Mouse (Mus musculus): Measurements from ENCODE around the gene Lrrn3. TPM values are rescaled to one million over a fixed set of nuclear protein-coding genes. Genes with fewer than 3 reads are reported as not detected.

Gene Lrrn3
- polyA plus RNA-seq, 1 experiment, result 0.06 TPM

DNA sequence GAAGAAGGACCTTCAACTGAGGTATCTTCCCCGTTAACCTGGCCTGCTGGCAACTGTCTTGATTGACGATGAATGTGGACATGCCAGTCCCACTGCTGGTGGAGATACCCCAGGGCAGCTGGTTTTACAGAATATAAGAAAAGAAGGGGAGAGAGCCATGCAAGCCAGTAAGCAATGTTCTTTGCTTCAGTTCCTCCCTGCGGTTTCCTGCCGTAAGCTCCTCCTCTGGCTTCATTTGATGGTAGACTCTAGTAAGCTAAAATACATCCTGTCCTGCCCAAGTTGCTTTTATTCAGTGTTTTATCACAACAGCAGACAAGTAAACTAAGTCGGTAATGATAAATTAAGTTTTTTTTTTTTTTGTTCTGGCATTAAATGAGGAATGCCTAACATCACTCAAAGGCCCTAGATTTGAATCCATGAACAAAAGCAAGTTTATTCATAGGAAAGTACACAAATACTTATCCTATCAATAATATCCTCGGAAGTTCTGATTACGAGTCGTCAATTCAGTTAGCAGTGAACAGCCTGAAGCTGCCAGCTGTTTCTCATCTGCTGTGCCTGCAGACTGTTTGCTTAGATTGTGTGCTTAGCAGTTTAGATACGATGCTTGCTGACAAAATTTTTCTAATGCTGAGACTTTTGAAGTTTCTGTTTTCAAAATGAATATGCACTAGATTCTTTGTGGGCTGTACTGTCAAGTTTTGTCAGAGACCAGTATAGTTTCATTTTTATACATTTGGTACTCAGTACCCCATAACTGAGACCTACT lies 14.0 kb upstream of the Lrrn3 start:
- H3K4me3 ChIP-seq (ENCODE audit: control insufficient read depth, low read depth, low read length), result no peak overlapping the region
- TF ChIP-seq CTCF (IDR thresholded peaks at IDR 0.05; ENCODE audit: control insufficient read depth, insufficient read depth, insufficient replicate concordance, low read depth, low read length) (no peak), POLR2A (IDR thresholded peaks at IDR 0.05; ENCODE audit: control insufficient read depth, low read depth, low read length) (no peak)
- H3K27ac ChIP-seq (ENCODE audit: control insufficient read depth, insufficient read depth, low read depth, low read length), result no peak overlapping the region
- H3K27me3 ChIP-seq (ENCODE audit: control insufficient read depth, insufficient read depth, low read length), result no peaks in the 10 kb centered on the region
- H3K4me1 ChIP-seq (ENCODE audit: control insufficient read depth, insufficient read depth, low read length), result no peaks in the 10 kb centered on the region
- H3K36me3 ChIP-seq (ENCODE audit: control insufficient read depth, insufficient read depth, low read length), result no peaks in the 10 kb centered on the region

DNA sequence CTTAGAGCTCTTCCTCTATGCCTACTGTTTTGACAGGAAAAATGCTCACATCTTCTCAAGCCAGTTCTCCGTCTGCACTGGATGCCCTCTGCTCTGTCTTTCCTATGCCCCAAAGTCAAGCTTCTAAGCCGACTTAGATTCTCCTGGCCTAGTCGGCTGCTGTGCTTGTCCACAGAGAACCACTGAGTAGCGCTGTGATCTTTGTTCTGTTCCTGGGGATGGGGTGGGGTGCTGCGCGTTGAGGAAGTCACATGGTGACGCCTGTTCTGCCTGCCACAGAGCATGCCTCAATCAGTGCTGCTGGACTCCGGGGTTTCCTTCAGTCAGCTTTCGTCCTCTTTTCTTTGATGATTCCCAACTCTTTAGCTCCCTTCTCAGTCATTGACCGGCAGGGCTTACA lies 8.4 kb upstream of the Lrrn3 start:
- H3K27ac ChIP-seq (ENCODE audit: control insufficient read depth, insufficient read depth, low read depth, low read length), result no peak overlapping the region
- no peaks in the 10 kb centered on the region for H3K4me1 ChIP-seq (ENCODE audit: control insufficient read depth, insufficient read depth, low read length)
- no peaks in the 10 kb centered on the region for H3K27me3 ChIP-seq (ENCODE audit: control insufficient read depth, insufficient read depth, low read length)

DNA sequence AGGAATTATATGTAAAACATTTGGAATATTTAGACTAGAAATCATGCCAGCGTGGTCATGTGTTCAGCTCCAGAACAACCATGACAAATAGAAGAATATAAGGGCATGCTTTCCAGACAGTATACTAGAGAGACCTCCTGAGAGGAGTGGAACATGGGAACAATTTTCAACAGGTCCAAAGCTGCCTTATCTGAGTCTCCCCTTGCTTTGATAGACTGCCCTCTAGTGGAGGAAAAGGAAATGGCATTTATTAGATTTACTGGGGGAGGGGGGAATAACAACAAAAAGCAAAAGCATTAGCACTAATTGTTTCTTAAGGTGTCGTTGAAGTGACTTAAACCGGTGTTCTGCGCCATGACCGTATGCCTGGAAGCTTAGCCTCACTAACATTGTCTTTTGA lies 774 bp upstream of the Lrrn3 start:
- Histone ChIP-seq H3K36me3 (ENCODE audit: control insufficient read depth, insufficient read depth, low read length) (no peaks in the 10 kb centered on the region), H3K4me1 (ENCODE audit: control insufficient read depth, insufficient read depth, low read length) (peaks cover 3% of the 10 kb centered on the region; the same call in 1 of the 2 replicates), H3K27me3 (ENCODE audit: control insufficient read depth, insufficient read depth, low read length) (no peaks in the 10 kb centered on the region), H3K27ac (ENCODE audit: control insufficient read depth, insufficient read depth, low read depth, low read length) (no peak overlapping the region), H3K4me3 (ENCODE audit: control insufficient read depth, low read depth, low read length) (no peak overlapping the region)
- no peak for TF ChIP-seq CTCF (IDR thresholded peaks at IDR 0.05; ENCODE audit: control insufficient read depth, insufficient read depth, insufficient replicate concordance, low read depth, low read length)
- TF ChIP-seq POLR2A (IDR thresholded peaks at IDR 0.05; ENCODE audit: control insufficient read depth, low read depth, low read length), result no peak

More for the DNA sequence above, 8.4 kb upstream of the Lrrn3 start:
- TF ChIP-seq CTCF (IDR thresholded peaks at IDR 0.05; ENCODE audit: control insufficient read depth, insufficient read depth, insufficient replicate concordance, low read depth, low read length) (no peak), POLR2A (IDR thresholded peaks at IDR 0.05; ENCODE audit: control insufficient read depth, low read depth, low read length) (no peak)
- Histone ChIP-seq H3K4me3 (ENCODE audit: control insufficient read depth, low read depth, low read length) (no peak overlapping the region), H3K36me3 (ENCODE audit: control insufficient read depth, insufficient read depth, low read length) (no peaks in the 10 kb centered on the region)

DNA sequence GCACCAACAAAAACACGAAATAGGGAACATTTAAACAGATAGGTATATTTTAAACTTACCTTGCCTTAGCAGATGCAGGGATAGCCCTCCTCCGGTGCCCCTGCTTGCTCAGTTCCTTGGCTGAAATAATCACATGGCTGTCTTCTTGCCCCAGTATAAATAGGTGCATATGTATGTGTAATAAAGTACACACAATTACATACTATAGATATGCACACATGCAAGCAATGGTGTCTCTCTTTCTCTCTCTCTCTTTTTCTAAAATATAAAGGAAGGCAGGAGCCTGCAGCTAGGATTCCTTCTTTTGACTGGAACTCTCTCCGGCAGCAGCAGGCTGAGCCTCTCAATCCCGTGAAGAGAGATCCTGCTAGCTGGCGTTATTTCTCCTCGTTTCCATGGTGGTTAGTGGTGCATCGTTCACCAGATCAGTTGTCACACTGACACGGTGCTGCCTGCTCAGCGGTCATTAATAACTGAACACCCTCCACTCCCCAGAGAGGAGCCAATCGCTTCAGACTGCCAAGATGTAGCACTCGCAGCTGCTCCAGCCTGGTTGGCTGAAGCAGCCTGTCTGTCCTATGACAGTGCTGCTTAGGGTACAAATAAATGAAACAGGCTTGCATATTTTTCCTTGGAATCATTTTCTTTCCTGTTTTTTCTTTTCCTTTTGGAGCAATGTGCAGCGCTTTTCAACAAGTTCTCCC lies 567 bp downstream of the Lrrn3 start:
- peaks cover 3% of the 10 kb centered on the region; the same call in 1 of the 2 replicates for H3K4me1 ChIP-seq (ENCODE audit: control insufficient read depth, insufficient read depth, low read length)
- TF ChIP-seq CTCF (IDR thresholded peaks at IDR 0.05; ENCODE audit: control insufficient read depth, insufficient read depth, insufficient replicate concordance, low read depth, low read length) (no peak), POLR2A (IDR thresholded peaks at IDR 0.05; ENCODE audit: control insufficient read depth, low read depth, low read length) (no peak)
- no peaks in the 10 kb centered on the region for H3K27me3 ChIP-seq (ENCODE audit: control insufficient read depth, insufficient read depth, low read length)
- no peak overlapping the region for H3K27ac ChIP-seq (ENCODE audit: control insufficient read depth, insufficient read depth, low read depth, low read length)
- H3K36me3 ChIP-seq (ENCODE audit: control insufficient read depth, insufficient read depth, low read length), result no peaks in the 10 kb centered on the region
- H3K4me3 ChIP-seq (ENCODE audit: control insufficient read depth, low read depth, low read length), result peak overlapping the region; percentile 40

DNA sequence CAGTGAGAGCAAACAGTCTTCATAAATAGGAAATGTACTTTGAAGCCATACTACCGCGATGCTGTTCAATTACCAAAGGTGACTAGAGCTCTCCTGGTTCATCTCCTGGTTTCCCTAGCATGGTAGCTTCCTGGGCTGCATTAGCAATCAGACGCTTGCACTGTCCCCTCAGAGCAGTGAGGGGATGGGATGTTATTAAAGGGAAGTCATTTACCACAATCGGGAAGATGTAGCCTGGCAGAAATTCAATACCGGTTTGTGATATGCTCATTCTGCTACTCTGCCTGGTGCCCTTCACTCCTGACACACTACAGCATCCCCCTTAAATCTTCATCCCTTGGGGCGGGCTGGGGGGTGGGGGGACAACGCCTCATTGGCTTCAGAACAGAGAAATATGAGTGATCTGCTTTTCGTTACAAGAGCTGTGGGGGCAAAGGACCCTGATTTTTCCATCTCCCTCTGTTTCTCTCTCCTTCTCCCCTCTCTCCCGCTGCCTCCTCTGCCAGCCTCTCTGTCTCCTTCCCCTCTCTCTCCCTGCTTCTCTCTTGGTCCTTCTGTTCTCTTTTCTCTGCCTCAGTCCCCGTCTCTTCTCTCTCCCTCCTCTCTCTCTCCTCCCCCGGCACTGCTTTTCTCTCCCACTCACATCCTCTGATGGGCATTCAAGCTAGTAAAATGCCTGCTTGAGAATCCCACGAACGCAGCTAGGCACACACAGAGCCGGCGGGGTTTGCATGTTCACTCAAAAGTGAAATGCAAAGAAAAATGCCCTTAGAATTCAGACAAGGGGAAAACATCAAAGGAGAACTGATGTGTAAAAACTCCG lies 1.3 kb downstream of the Lrrn3 start:
- Histone ChIP-seq H3K4me1 (ENCODE audit: control insufficient read depth, insufficient read depth, low read length) (peaks cover 3% of the 10 kb centered on the region; the same call in 1 of the 2 replicates), H3K27me3 (ENCODE audit: control insufficient read depth, insufficient read depth, low read length) (no peaks in the 10 kb centered on the region), H3K36me3 (ENCODE audit: control insufficient read depth, insufficient read depth, low read length) (no peaks in the 10 kb centered on the region), H3K4me3 (ENCODE audit: control insufficient read depth, low read depth, low read length) (no peak overlapping the region; the same call in 1 of the 2 replicates), H3K27ac (ENCODE audit: control insufficient read depth, insufficient read depth, low read depth, low read length) (no peak overlapping the region)
- TF ChIP-seq POLR2A (IDR thresholded peaks at IDR 0.05; ENCODE audit: control insufficient read depth, low read depth, low read length) (no peak), CTCF (IDR thresholded peaks at IDR 0.05; ENCODE audit: control insufficient read depth, insufficient read depth, insufficient replicate concordance, low read depth, low read length) (no peak)

DNA sequence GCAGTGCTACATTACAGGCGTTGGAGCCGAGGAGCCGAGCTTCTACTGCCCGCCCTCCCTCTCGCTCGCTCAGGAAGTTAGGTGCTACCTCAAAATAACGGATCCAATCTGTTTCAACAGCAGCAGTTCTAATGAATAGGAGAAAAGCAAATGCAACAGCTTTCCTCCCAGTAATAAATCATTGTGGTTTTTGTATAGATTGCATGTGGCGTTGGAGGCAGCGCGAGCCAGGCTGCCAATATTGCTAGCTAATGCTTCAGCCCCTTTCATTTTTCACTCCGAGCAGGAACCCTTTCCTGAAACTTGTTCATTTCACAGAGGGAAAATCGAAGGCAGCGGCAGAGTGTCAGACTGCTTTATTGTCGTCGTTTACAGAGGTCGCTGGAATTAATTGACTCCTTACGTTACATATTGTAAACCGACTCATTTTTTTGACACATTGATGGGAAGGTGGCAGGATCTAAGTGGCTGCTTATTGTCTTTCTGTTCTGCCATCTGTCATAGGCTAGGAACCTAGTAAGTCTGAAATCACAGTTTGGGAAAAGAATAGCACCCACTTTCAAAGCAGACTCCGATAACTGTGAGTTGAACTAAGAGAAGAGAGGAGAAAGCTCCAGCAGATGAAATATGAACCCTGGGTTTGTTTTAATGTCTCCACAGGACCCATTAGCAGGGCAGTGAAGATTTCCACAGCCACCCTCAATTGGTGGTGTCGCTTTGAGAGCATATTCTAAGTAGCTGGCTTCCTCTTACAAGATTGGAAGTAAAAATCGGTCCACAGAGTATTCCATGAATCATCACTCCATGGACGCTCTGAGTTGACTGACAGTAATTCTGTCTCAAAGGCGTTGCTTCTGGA lies 2.4 kb downstream of the Lrrn3 start:
- Histone ChIP-seq H3K27ac (ENCODE audit: control insufficient read depth, insufficient read depth, low read depth, low read length) (no peak overlapping the region), H3K27me3 (ENCODE audit: control insufficient read depth, insufficient read depth, low read length) (no peaks in the 10 kb centered on the region), H3K4me1 (ENCODE audit: control insufficient read depth, insufficient read depth, low read length) (peaks cover 3% of the 10 kb centered on the region; the same call in 1 of the 2 replicates), H3K36me3 (ENCODE audit: control insufficient read depth, insufficient read depth, low read length) (no peaks in the 10 kb centered on the region), H3K4me3 (ENCODE audit: control insufficient read depth, low read depth, low read length) (peak overlapping the region; percentile 24; the same call in 1 of the 2 replicates)
- TF ChIP-seq POLR2A (IDR thresholded peaks at IDR 0.05; ENCODE audit: control insufficient read depth, low read depth, low read length) (no peak), CTCF (IDR thresholded peaks at IDR 0.05; ENCODE audit: control insufficient read depth, insufficient read depth, insufficient replicate concordance, low read depth, low read length) (no peak)
